Mouse (Mus musculus) limb, embryonic 12.5 days (tissue): Measurements from ENCODE around the gene Polg2. TPM values are rescaled to one million over a fixed set of nuclear protein-coding genes. Genes with fewer than 3 reads are reported as not detected.
"Not testable (repeated sequence)": the region's sequence is repeated elsewhere in the genome, so short reads cannot be mapped to it uniquely, and the experiment has no call there.

ENCODE experiments used
- ATAC-seq: fragments of 200-750 bp; cut with Nextera tagmentation; 2 replicates; pipeline ENCODE4 v1.8.0; 2017; ENCODE audit warnings: low read depth, moderate TSS enrichment; ENCODE audit not compliant: insufficient number of reproducible peaks, insufficient read depth, low FRiP score, low TSS enrichment
- H3K27ac ChIP-seq: fragments of 300-500 bp; sonication (generic); 2 replicates; pipeline ENCODE4 v1.5.1; 2016; ENCODE audit warnings: mild to moderate bottlenecking, moderate library complexity
- H3K27me3 ChIP-seq: fragments of 300-500 bp; sonication (generic); 2 replicates; pipeline ENCODE4 v1.6.1; 2016; ENCODE audit warnings: mild to moderate bottlenecking, moderate library complexity
- H3K36me3 ChIP-seq: fragments of 300-500 bp; sonication (generic); 2 replicates; pipeline ENCODE4 v1.6.1; 2016; ENCODE audit warnings: mild to moderate bottlenecking, moderate library complexity
- H3K4me1 ChIP-seq: fragments of 300-500 bp; sonication (generic); replicated peaks from 2 replicates; pipeline ENCODE4 v1.6.1; 2016
- H3K4me2 ChIP-seq: fragments of 300-500 bp; sonication (generic); 2 replicates; pipeline ENCODE4 v1.6.1; 2016; ENCODE audit warnings: mild to moderate bottlenecking, moderate library complexity
- H3K4me3 ChIP-seq: fragments of 300-500 bp; sonication (generic); replicated peaks from 2 replicates; pipeline ENCODE4 v1.5.1; 2016; ENCODE audit warnings: mild to moderate bottlenecking
- H3K9ac ChIP-seq: fragments of 300-500 bp; sonication (generic); replicated peaks from 2 replicates; pipeline ENCODE4 v1.6.1; 2016; ENCODE audit warnings: mild to moderate bottlenecking, moderate library complexity
- H3K9me3 ChIP-seq: fragments of 300-500 bp; sonication (generic); 2 replicates; pipeline ENCODE4 v1.6.1; 2016; ENCODE audit warnings: mild to moderate bottlenecking, moderate library complexity
- WGBS: fragments of 180-500 bp; shearing (Covaris S2); methylation state at CpG from one replicate; pipeline ENCODE4 v1.1.7; 2016; 5-methylcytosine and 5-hydroxymethylcytosine counted together
- polyA plus RNA-seq: library from polyadenylated mRNA; unstranded; fragments of >200 nt; fragmentation: Nextera tagmentation; extraction: Ambion mirVana; gene quantifications from 2 replicates; pipeline ENCODE4 v1.2.1, GENCODE M21; 2016

Polg2 gene
- polyA plus RNA-seq, 1 experiment from 2014 or later, result 14.8 TPM

DNA sequence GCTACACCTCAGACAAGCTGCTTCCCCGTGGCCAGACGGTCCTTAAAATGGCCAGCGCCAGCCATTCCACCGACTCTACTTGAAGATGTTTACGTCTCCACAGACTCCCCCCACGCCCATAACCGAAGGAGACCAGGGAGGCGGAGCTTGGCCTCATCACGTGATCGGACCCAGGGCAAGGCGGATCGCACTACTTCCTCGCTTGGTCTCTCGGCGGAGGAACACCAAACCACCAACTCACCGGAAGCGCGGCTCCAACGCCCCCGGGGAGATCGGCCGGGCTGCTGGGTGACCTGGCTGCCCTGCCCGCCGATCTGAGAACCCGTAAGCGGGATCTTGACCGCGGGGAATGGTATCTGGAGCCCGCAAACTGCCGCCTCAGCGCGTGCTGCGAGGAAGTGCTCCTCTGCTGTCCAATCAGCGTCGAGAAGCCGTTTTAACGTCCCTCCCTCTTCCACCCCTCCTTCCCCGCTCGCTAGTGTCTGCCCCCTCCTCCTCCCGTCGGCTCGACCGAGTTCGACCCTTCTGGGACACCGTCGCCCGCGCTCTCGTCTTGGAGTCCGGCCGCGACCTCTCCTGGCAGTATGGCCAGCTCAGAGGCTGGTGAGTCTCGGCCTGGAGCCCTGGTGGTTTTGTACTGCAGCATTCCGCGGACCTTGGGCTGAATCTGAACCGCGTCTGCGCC is 9.6 kb upstream of the Polg2 start, which contains the start of the genes Ddx5 and Cep95:
Gene Ddx5 (minus strand): TSS at position 411 of the 685 bp plus-strand sequence.
Gene Cep95 (plus strand): TSS at position 478 of the 685 bp plus-strand sequence.
- Histone ChIP-seq H3K27ac (peak within 1 kb of the TSS; percentile 99), H3K4me3 (peak within 1 kb of the TSS; percentile 91), H3K9me3 (no peaks in the 10 kb centered on the region), H3K9ac (peak within 1 kb of the TSS; percentile 100), H3K4me1 (peaks cover 14% of the 10 kb centered on the region), H3K27me3 (no peaks in the 10 kb centered on the region), H3K36me3 (peaks cover 47% of the 10 kb centered on the region), H3K4me2 (peak within 1 kb of the TSS; percentile 73)
- peak; percentile 87 for ATAC-seq
- under 1% methylated on average over 58 of the region's 58 CpGs for WGBS

DNA sequence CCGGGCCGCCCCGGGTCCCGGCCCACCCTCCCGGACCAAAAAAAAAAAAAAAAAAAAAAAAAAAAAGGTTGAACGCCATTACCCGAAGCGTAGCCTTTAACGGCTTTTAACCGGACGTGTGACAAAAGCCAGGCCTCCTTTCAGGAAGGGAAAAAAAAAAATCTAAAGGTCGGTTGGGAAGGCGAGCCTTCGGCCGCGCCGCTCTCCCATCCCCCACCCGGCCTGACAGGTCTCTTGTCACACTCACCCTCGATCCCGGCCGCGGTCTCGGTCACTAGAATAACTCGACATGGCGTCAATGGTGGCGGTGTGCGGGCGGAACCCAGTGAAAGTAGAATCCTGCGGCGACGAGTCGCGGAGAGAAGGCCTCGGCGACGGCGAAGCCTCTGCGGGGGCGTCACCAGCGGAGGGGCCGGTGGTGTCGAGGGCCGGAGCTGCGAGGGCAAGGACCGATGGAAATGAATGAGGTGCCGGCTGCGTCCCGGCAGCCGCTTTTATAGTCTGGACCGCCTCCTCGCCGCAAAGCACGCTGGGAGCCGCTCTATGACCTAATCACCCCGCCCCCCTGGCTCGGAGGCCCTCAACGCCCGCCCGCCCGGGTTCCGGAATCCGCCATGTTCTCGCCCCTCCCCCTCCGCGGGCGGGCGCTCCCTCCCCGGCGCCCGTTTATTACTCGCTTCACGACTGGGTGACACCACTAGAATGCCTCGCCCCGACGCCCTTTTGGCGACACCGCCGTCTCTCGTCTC is 8.9 kb upstream of the Polg2 start:
- Histone ChIP-seq H3K4me3 (peak overlapping the region; percentile 91), H3K36me3 (peaks cover 47% of the 10 kb centered on the region), H3K9me3 (no peaks in the 10 kb centered on the region), H3K27me3 (no peaks in the 10 kb centered on the region), H3K4me2 (peak overlapping the region; percentile 73), H3K27ac (peak overlapping the region; percentile 99), H3K9ac (peak overlapping the region; percentile 100), H3K4me1 (peaks cover 14% of the 10 kb centered on the region)
- under 1% methylated on average over 74 of the region's 79 CpGs for WGBS
- peak; percentile 62 for ATAC-seq

- Histone ChIP-seq H3K9me3 (no peaks in the 10 kb centered on the region), H3K4me1 (peaks cover 14% of the 10 kb centered on the region), H3K36me3 (peaks cover 47% of the 10 kb centered on the region), H3K9ac (peak overlapping the region; percentile 100), H3K27me3 (no peaks in the 10 kb centered on the region), H3K4me2 (peak overlapping the region; percentile 85), H3K4me3 (peak overlapping the region; percentile 91), H3K27ac (peak overlapping the region; percentile 99)
- 0 out of 2 replicates have a peak, but pooled peaks have one; percentile 8 for ATAC-seq
- under 1% methylated on average over 65 of the region's 65 CpGs for WGBS
Measured at GRCm38 (mm10) chr11:106787131-106788025, 8.0 kb upstream of the Polg2 start.

GRCm38 (mm10) chr11:106785043-106785442 is 5.7 kb upstream of the Polg2 start:
- H3K27me3 ChIP-seq, result no peaks in the 10 kb centered on the region
- peaks cover 61% of the 10 kb centered on the region for H3K36me3 ChIP-seq
- H3K4me1 ChIP-seq, result peaks cover 15% of the 10 kb centered on the region
- H3K4me3 ChIP-seq, result no peak overlapping the region
- H3K4me2 ChIP-seq, result peak overlapping the region; percentile 85; the same call in 1 of the 2 replicates
- no peaks in the 10 kb centered on the region for H3K9me3 ChIP-seq
- ATAC-seq, result no peak
- no peak overlapping the region for H3K27ac ChIP-seq
- H3K9ac ChIP-seq, result no peak overlapping the region
- 96% methylated on average over 1 of the region's 1 CpGs for WGBS

GRCm38 (mm10) chr11:106784476-106784875 is 5.1 kb upstream of the Polg2 start:
- H3K27me3 ChIP-seq, result no peaks in the 10 kb centered on the region
- 91% methylated on average over 2 of the region's 2 CpGs for WGBS
- no peak overlapping the region for H3K27ac ChIP-seq
- peaks cover 20% of the 10 kb centered on the region for H3K4me1 ChIP-seq
- ATAC-seq, result no peak
- no peaks in the 10 kb centered on the region for H3K9me3 ChIP-seq
- no peak overlapping the region for H3K4me2 ChIP-seq
- H3K9ac ChIP-seq, result no peak overlapping the region
- no peak overlapping the region for H3K4me3 ChIP-seq
- H3K36me3 ChIP-seq, result peaks cover 64% of the 10 kb centered on the region

GRCm38 (mm10) chr11:106782841-106783764 is 3.8 kb upstream of the Polg2 start:
- Histone ChIP-seq H3K9me3 (no peaks in the 10 kb centered on the region), H3K4me3 (no peak overlapping the region), H3K4me1 (peaks cover 20% of the 10 kb centered on the region), H3K27ac (no peak overlapping the region), H3K27me3 (no peaks in the 10 kb centered on the region), H3K9ac (no peak overlapping the region), H3K36me3 (peaks cover 64% of the 10 kb centered on the region), H3K4me2 (no peak overlapping the region)
- no peak for ATAC-seq
- 80% methylated on average over 9 of the region's 9 CpGs for WGBS

DNA sequence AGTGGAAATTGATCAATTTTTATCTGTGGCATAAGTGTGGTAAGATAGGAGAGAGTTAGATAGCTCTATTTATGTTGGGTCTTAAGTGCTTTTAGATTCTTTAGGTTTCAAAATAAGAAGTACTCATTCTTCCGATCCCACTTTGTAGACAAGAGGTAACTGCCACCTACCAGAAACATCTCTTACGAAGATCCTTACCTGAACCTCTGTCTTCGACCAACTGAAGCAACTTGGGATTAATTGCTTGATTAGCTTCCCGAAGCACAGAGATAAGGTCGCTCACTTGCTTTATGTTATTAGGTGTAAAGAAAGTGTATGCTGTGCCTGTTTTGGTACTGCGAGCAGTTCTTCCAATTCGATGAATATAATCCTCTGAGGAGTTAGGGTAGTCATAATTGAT is 2.9 kb upstream of the Polg2 start:
- Histone ChIP-seq H3K36me3 (peaks cover 64% of the 10 kb centered on the region), H3K4me1 (peaks cover 20% of the 10 kb centered on the region)
- H3K27ac ChIP-seq, H3K4me3 ChIP-seq, H3K4me2 ChIP-seq, H3K27me3 ChIP-seq, H3K9ac ChIP-seq, ATAC-seq, H3K9me3 ChIP-seq: not testable (repeated sequence)
- 90% methylated on average over 7 of the region's 7 CpGs for WGBS

DNA sequence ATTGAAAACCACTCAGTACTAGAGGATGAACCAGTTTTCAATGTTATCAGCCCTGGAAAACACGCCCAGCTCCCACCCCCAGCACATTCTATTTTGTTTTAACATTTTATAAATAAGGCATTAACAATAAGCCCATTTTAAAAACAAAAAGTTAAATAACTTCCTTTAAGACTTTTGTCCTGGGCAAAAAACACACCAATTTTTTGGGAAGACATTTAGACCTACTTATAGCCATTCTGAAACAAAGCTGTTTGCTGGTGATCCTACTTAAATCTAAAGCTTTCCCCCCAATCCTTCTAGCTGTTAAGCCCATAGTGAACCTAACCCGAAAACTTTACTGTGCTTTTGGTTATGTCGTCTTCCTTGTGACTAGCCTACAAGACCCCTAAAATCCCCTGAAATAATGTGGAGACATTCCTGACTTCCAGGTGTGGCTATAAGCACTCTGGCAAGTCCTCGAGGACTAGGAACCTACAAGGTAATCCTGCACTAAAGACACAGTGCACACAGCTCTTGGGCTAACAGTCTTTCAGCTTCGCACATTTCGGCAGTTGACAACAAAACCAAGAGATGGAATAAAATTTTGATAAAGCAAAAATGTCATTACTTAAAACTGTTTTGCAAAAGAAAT is 1.4 kb upstream of the Polg2 start:
- H3K9me3 ChIP-seq, result no peaks in the 10 kb centered on the region
- no peak overlapping the region for H3K4me3 ChIP-seq
- H3K9ac ChIP-seq, result no peak overlapping the region
- ATAC-seq, result no peak
- H3K27ac ChIP-seq, result no peak overlapping the region
- H3K27me3 ChIP-seq, result no peaks in the 10 kb centered on the region
- peaks cover 68% of the 10 kb centered on the region for H3K36me3 ChIP-seq
- H3K4me1 ChIP-seq, result peaks cover 13% of the 10 kb centered on the region
- WGBS, result 77% methylated on average over 6 of the region's 6 CpGs
- H3K4me2 ChIP-seq, result no peak overlapping the region

- WGBS, result 68% methylated on average over 4 of the region's 4 CpGs
- no peak for ATAC-seq
- Histone ChIP-seq H3K9ac (no peak overlapping the region), H3K9me3 (no peaks in the 10 kb centered on the region), H3K36me3 (peaks cover 68% of the 10 kb centered on the region), H3K4me3 (no peak overlapping the region; the same call in 1 of the 2 replicates), H3K4me2 (peak overlapping the region; percentile 69), H3K27me3 (no peaks in the 10 kb centered on the region), H3K27ac (peak overlapping the region; percentile 98), H3K4me1 (peaks cover 8% of the 10 kb centered on the region; the same call in 1 of the 2 replicates)
Measured at GRCm38 (mm10) chr11:106780089-106780425, 720 bp upstream of the Polg2 start.
